Mouse (Mus musculus) Patski (cell line): Measurements from ENCODE around the gene Tgfbr1. TPM values are rescaled to one million over a fixed set of nuclear protein-coding genes. Genes with fewer than 3 reads are reported as not detected.

Experiments used
- ATAC-seq: fragments of 100-300 bp; one replicate; pipeline ENCODE4 v1.8.0; 2021
- CTCF ChIA-PET: fragments of 350-600 bp; sonication (Branson Sonifier 250); formaldehyde crosslinking; loops from one replicate; lab custom pipeline; 2022; ENCODE audit warnings: inconsistent platforms; lab: Charles Lee
- POLR2A ChIA-PET: fragments of 350-600 bp; sonication (Branson Sonifier 250); formaldehyde crosslinking; loops from one replicate; lab custom pipeline; 2022; ENCODE audit warnings: antibody characterized with exemption, inconsistent platforms; lab: Charles Lee
- DNase-seq: peaks from one replicate; pipeline ENCODE4 v3.0.0-alpha.2; 2011; ENCODE audit warnings: low read depth, low spot score
- H3K27me3 ChIP-seq: fragments of 371-371 bp; one replicate; pipeline ENCODE4 v1.5.1; 2021
- CTCF ChIP-seq: fragments of 100-300 bp; IDR thresholded peaks from one replicate; pipeline ENCODE4 v1.5.1; 2021
- in situ Hi-C: fragments of 300-500 bp; cut with MboI; formaldehyde crosslinking; loops from 3 replicates; pipeline ENCODE4 v1.11.1; 2018; ENCODE audit warnings: low pct_unique_long_range_greater_than_20kb, mixed read lengths
- polyA plus RNA-seq: library from polyadenylated mRNA; unstranded; gene quantifications from one replicate; pipeline ENCODE4 v1.2.3, GENCODE M21; 2021

The Tgfbr1 gene
- polyA plus RNA-seq, 1 experiment from 2014 or later: 12.9 TPM

- H3K27me3 ChIP-seq: no peaks in the 10 kb centered on the region
- DNase-seq (no peak), ATAC-seq (no peak)
- TF ChIP-seq CTCF: no peak
- in situ Hi-C loops: loop anchor here (25.0 kb wide), 2 partner anchors 605 to 955 kb away; partner anchors contain the start of gene Nr4a3
- ChIA-PET CTCF (interaction anchor here (1.4 kb wide), 1 partner anchor 8 kb away, joined by 3 read pairs; no protein-coding TSS in a partner anchor), POLR2A (interaction anchor here (1.2 kb wide), 1 partner anchor 42 kb away, joined by 3 read pairs; no protein-coding TSS in a partner anchor)
Observed at GRCm38 (mm10) chr4:47432766-47433165, 79.7 kb downstream of the Tgfbr1 start.

- no peak for ATAC-seq
- in situ Hi-C loops: loop anchor here (5.0 to 25.0 kb wide), 3 partner anchors 162 to 952 kb away; partner anchors contain the start of gene Nr4a3
- no peaks in the 10 kb centered on the region for H3K27me3 ChIP-seq
- POLR2A ChIA-PET: no interaction called here
- CTCF ChIA-PET: no interaction called here
- no peak for TF ChIP-seq CTCF
- no peak for DNase-seq
Observed at GRCm38 (mm10) chr4:47435131-47435530, 82.1 kb downstream of the Tgfbr1 start.

GRCm38 (mm10) chr4:47435566-47436360, 82.7 kb downstream of the Tgfbr1 start:
- in situ Hi-C loops: loop anchor here (5.0 to 25.0 kb wide), 3 partner anchors 162 to 952 kb away; partner anchors contain the start of gene Nr4a3
- POLR2A ChIA-PET: no interaction called here
- no peak for ATAC-seq
- DNase-seq: no peak
- no peak for TF ChIP-seq CTCF
- no peaks in the 10 kb centered on the region for H3K27me3 ChIP-seq
- CTCF ChIA-PET: no interaction called here

- DNase-seq (peak; percentile 19), ATAC-seq (peak; percentile 96)
- in situ Hi-C loops: loop anchor here (5.0 to 25.0 kb wide), 3 partner anchors 160 to 950 kb away; partner anchors contain the start of gene Nr4a3
- CTCF ChIA-PET: interaction anchor here (0.7 to 1.5 kb wide), 4 partner anchors 8 to 66 kb away, joined by 3 to 4 read pairs (median 4); no protein-coding TSS in a partner anchor
- peak; percentile 75 for TF ChIP-seq CTCF
- POLR2A ChIA-PET: interaction anchor here (0.6 kb wide), 1 partner anchor 36 kb away, joined by 3 read pairs; the partner anchor contains the start of gene Alg2
- H3K27me3 ChIP-seq: no peaks in the 10 kb centered on the region
Observed at GRCm38 (mm10) chr4:47437365-47438340, 84.6 kb downstream of the Tgfbr1 start.

GRCm38 (mm10) chr4:47438956-47439355, 85.9 kb downstream of the Tgfbr1 start:
- TF ChIP-seq CTCF: no peak
- ChIA-PET POLR2A (interaction anchor here (0.6 to 0.7 kb wide), 2 partner anchors 59 to 958 kb away, joined by 3 to 4 read pairs; no protein-coding TSS in a partner anchor), CTCF (no interaction called here)
- ATAC-seq (no peak), DNase-seq (no peak)
- H3K27me3 ChIP-seq: no peaks in the 10 kb centered on the region
- in situ Hi-C loops: loop anchor here (5.0 to 25.0 kb wide), 3 partner anchors 158 to 948 kb away; partner anchors contain the start of gene Nr4a3

- ATAC-seq (no peak), DNase-seq (no peak)
- H3K27me3 ChIP-seq: peaks cover 7% of the 10 kb centered on the region
- in situ Hi-C loops: loop anchor here (25.0 kb wide), 2 partner anchors 596 to 946 kb away; partner anchors contain the start of gene Nr4a3
- no peak for TF ChIP-seq CTCF
- ChIA-PET CTCF (no interaction called here), POLR2A (no interaction called here)
Observed at GRCm38 (mm10) chr4:47440951-47441350, 87.9 kb downstream of the Tgfbr1 start.

GRCm38 (mm10) chr4:47448526-47448925, 95.5 kb downstream of the Tgfbr1 start:
- DNase-seq (no peak), ATAC-seq (no peak)
- peaks cover 7% of the 10 kb centered on the region for H3K27me3 ChIP-seq
- CTCF ChIA-PET: no interaction called here
- POLR2A ChIA-PET: no interaction called here
- in situ Hi-C loops: loop anchor here (25.0 kb wide), 2 partner anchors 589 to 939 kb away; partner anchors contain the start of gene Nr4a3
- no peak for TF ChIP-seq CTCF

- no peak for DNase-seq
- CTCF ChIA-PET: no interaction called here
- TF ChIP-seq CTCF: no peak
- POLR2A ChIA-PET: no interaction called here
- in situ Hi-C loops: loop anchor here (25.0 kb wide), 2 partner anchors 588 to 938 kb away; partner anchors contain the start of gene Nr4a3
- no peak for ATAC-seq
- H3K27me3 ChIP-seq: peaks cover 7% of the 10 kb centered on the region
Observed at GRCm38 (mm10) chr4:47449116-47449515, 96.1 kb downstream of the Tgfbr1 start.

- CTCF ChIA-PET: no interaction called here
- in situ Hi-C loops: loop anchor here (25.0 kb wide), 2 partner anchors 587 to 937 kb away; partner anchors contain the start of gene Nr4a3
- TF ChIP-seq CTCF: no peak
- peaks cover 7% of the 10 kb centered on the region for H3K27me3 ChIP-seq
- POLR2A ChIA-PET: no interaction called here
- no peak for DNase-seq
- no peak for ATAC-seq
Observed at GRCm38 (mm10) chr4:47449586-47450522, 96.8 kb downstream of the Tgfbr1 start.

Other genes with a start within 250 kb of the Tgfbr1 start
- gene Col15a1, start 145.1 kb upstream of the Tgfbr1 start, polyA plus RNA-seq: 0.09 TPM
- 28.1 TPM for gene Alg2, start 121.1 kb downstream of the Tgfbr1 start, polyA plus RNA-seq
- gene Sec61b, start 121.4 kb downstream of the Tgfbr1 start, polyA plus RNA-seq: 164 TPM